8 mouse cellular contexts compared by ENCODE assay signal in genomic region chr4:9027383-9027782, GRCm38 (mm10).
DNase-seq lines count a peak whose midpoint lies in the region; ATAC-seq and TF ChIP-seq lines count a peak whose summit lies in the region.

No protein-coding gene starts in this region.

- H3K4me3 ChIP-seq in heart, embryonic 14.5 days (ENCODE audit: control insufficient read depth in 1 of 2, insufficient read depth in 1 of 2, low read depth in 1 of 2, low read length in 2 of 2): 0 out of 4 replicates have a peak overlapping the region, but pooled peaks of 1 of the 2 experiments have one; percentile 1
- peak overlapping the region; percentile 44; the same call in 1 of the 2 replicates for H3K4me3 ChIP-seq in embryonic facial prominence, embryonic 13.5 days
- H3K4me3 ChIP-seq in hindbrain, postnatal 0 days (ENCODE audit: low read length): peak overlapping the region; percentile 37; the same call in 1 of the 2 replicates
- H3K4me3 ChIP-seq in midbrain, embryonic 12.5 days: no peak overlapping the region

- no peak for DNase-seq in heart, postnatal 10 days
- DNase-seq in hindbrain, postnatal 0 days (ENCODE audit: low spot score): no peak
- no peak for DNase-seq in B cell, adult 2 months
- no peak for DNase-seq in retina, postnatal 1 day

- H3K9me3 ChIP-seq in heart, embryonic 14.5 days (ENCODE audit: control insufficient read depth, low read length): no peaks in the 10 kb centered on the region
- no peaks in the 10 kb centered on the region for H3K9me3 ChIP-seq in embryonic facial prominence, embryonic 13.5 days
- no peaks in the 10 kb centered on the region for H3K9me3 ChIP-seq in hindbrain, postnatal 0 days (ENCODE audit: low read length)
- no peaks in the 10 kb centered on the region for H3K9me3 ChIP-seq in midbrain, embryonic 12.5 days

- H3K27me3 ChIP-seq in heart, embryonic 14.5 days (ENCODE audit: control insufficient read depth, insufficient read depth, low read length): no peaks in the 10 kb centered on the region
- peaks cover 44% of the 10 kb centered on the region for H3K27me3 ChIP-seq in embryonic facial prominence, embryonic 13.5 days
- H3K27me3 ChIP-seq in hindbrain, postnatal 0 days (ENCODE audit: insufficient read depth, low read length): no peaks in the 10 kb centered on the region
- H3K27me3 ChIP-seq in midbrain, embryonic 12.5 days: no peaks in the 10 kb centered on the region

- no peaks in the 10 kb centered on the region for H3K36me3 ChIP-seq in heart, embryonic 14.5 days (ENCODE audit: control insufficient read depth, insufficient read depth, low read length)
- H3K36me3 ChIP-seq in embryonic facial prominence, embryonic 13.5 days: no peaks in the 10 kb centered on the region
- H3K36me3 ChIP-seq in hindbrain, postnatal 0 days (ENCODE audit: insufficient read depth, low read length): no peaks in the 10 kb centered on the region
- no peaks in the 10 kb centered on the region for H3K36me3 ChIP-seq in midbrain, embryonic 12.5 days

- no peak overlapping the region for H3K27ac ChIP-seq in heart, embryonic 14.5 days (replicated peaks in 1 of 2; ENCODE audit: control insufficient read depth in 1 of 2, insufficient read depth in 1 of 2, low read depth in 2 of 2, low read length in 2 of 2)
- no peak overlapping the region for H3K27ac ChIP-seq in embryonic facial prominence, embryonic 13.5 days
- peak overlapping the region; percentile 43 for H3K27ac ChIP-seq in hindbrain, postnatal 0 days
- H3K27ac ChIP-seq in midbrain, embryonic 12.5 days (replicated peaks): no peak overlapping the region

- 16% methylated on average over 7 of the region's 7 CpGs for WGBS in heart, embryonic 14.5 days
- WGBS in embryonic facial prominence, embryonic 13.5 days: 5% methylated on average over 7 of the region's 7 CpGs
- WGBS in hindbrain, postnatal 0 days: 6% methylated on average over 7 of the region's 7 CpGs
- 16% methylated on average over 7 of the region's 7 CpGs for WGBS in midbrain, embryonic 12.5 days

- no peak for TF ChIP-seq CTCF in hindbrain, postnatal 0 days (IDR thresholded peaks at IDR 0.05; ENCODE audit: low read depth)

- ATAC-seq in heart, embryonic 14.5 days (ENCODE audit: insufficient number of reproducible peaks, insufficient read depth, low FRiP score, low read depth): no peak
- ATAC-seq in embryonic facial prominence, embryonic 13.5 days (ENCODE audit: insufficient number of reproducible peaks, insufficient read depth, low FRiP score, low TSS enrichment, low read depth): no peak
- peak; percentile 46; the same call in 1 of the 2 replicates for ATAC-seq in hindbrain, postnatal 0 days
- ATAC-seq in midbrain, embryonic 12.5 days (ENCODE audit: low FRiP score, low read depth): no peak; the same call in 1 of the 2 replicates
- no peak for ATAC-seq in erythroid progenitor cell, adult 5-6 weeks (replicated peaks; ENCODE audit: low FRiP score, poor library complexity, severe bottlenecking)

- peaks cover 8 to 15% of the 10 kb centered on the region in 2 experiments for H3K4me1 ChIP-seq in heart, embryonic 14.5 days (ENCODE audit: control insufficient read depth in 2 of 2, insufficient read depth in 2 of 2, low read length in 2 of 2)
- H3K4me1 ChIP-seq in embryonic facial prominence, embryonic 13.5 days: peaks cover 20% of the 10 kb centered on the region
- 0 out of 2 replicates have a peak, but pooled peaks cover 6% of the 10 kb centered on the region for H3K4me1 ChIP-seq in hindbrain, postnatal 0 days (ENCODE audit: insufficient read depth, low read length)
- H3K4me1 ChIP-seq in midbrain, embryonic 12.5 days: peaks cover 26% of the 10 kb centered on the region

- intact Hi-C loops in heart, postnatal 10 days (cut with DNase I): loop anchor here (5.0 to 10.0 kb wide), 5 partner anchors 175 to 430 kb away; no protein-coding TSS in a partner anchor

- H3K9ac ChIP-seq in heart, embryonic 14.5 days (ENCODE audit: low read length): no peak overlapping the region; the same call in 1 of the 2 replicates
- H3K9ac ChIP-seq in embryonic facial prominence, embryonic 13.5 days: no peak overlapping the region
- peak overlapping the region; percentile 49; the same call in 1 of the 2 replicates for H3K9ac ChIP-seq in hindbrain, postnatal 0 days (replicated peaks; ENCODE audit: low read length)
- no peak overlapping the region for H3K9ac ChIP-seq in midbrain, embryonic 12.5 days (replicated peaks)

- H3K4me2 ChIP-seq in heart, embryonic 14.5 days (ENCODE audit: low read length): peak overlapping the region; percentile 82
- peak overlapping the region; percentile 91 for H3K4me2 ChIP-seq in embryonic facial prominence, embryonic 13.5 days
- peak overlapping the region; percentile 84 for H3K4me2 ChIP-seq in hindbrain, postnatal 0 days (ENCODE audit: low read depth, low read length)
- H3K4me2 ChIP-seq in midbrain, embryonic 12.5 days (replicated peaks): peak overlapping the region; percentile 78
